In genomic region chr6:149098993-149099392, GRCm38 (mm10) we compare ENCODE assay signal across 19 mouse cellular contexts. TPM values are rescaled to one million over a fixed set of nuclear protein-coding genes. Genes with fewer than 3 reads are reported as not detected.
DNase-seq lines count a peak whose midpoint lies in the region; ATAC-seq and TF ChIP-seq lines count a peak whose summit lies in the region.
"Had no signal": no experiment of that assay in that cellular context is flagged by ENCODE, and none has a peak within 500 bp of the region (broad histone marks: within the 10 kb centered on the region; RNA-seq: fewer than 3 reads in every experiment).

No protein-coding gene starts in this region.

- peaks cover 11% of the 10 kb centered on the region; the same call in 1 of the 2 replicates for H3K4me1 ChIP-seq in heart, postnatal 0 days (ENCODE audit: control insufficient read depth, insufficient read depth)
- H3K4me1 ChIP-seq in heart, embryonic 11.5 days (ENCODE audit: control insufficient read depth, insufficient read depth, low read length), result peaks cover 4% of the 10 kb centered on the region; the same call in 1 of the 2 replicates
- peaks cover 14% of the 10 kb centered on the region for H3K4me1 ChIP-seq in hindbrain, embryonic 13.5 days (replicated peaks)
- H3K4me1 ChIP-seq in liver, embryonic 12.5 days, result no peaks in the 10 kb centered on the region; the same call in 1 of the 2 replicates
- peaks cover 5% of the 10 kb centered on the region; the same call in 1 of the 2 replicates for H3K4me1 ChIP-seq in kidney, embryonic 14.5 days (ENCODE audit: control insufficient read depth, insufficient read depth, low read length)
- H3K4me1 ChIP-seq: lung, embryonic 15.5 days had no signal

- no peaks in the 10 kb centered on the region for H3K27me3 ChIP-seq in heart, postnatal 0 days (ENCODE audit: control insufficient read depth, insufficient read depth, low read length)
- H3K27me3 ChIP-seq in heart, embryonic 11.5 days (ENCODE audit: control insufficient read depth, insufficient read depth, low read length), result no peaks in the 10 kb centered on the region
- H3K27me3 ChIP-seq in hindbrain, embryonic 13.5 days, result no peaks in the 10 kb centered on the region
- H3K27me3 ChIP-seq in liver, embryonic 12.5 days (replicated peaks), result peaks cover 38% of the 10 kb centered on the region
- no peaks in the 10 kb centered on the region for H3K27me3 ChIP-seq in myocyte (ENCODE audit: control insufficient read depth, insufficient read depth, insufficient read length)
- H3K27me3 ChIP-seq in kidney, embryonic 14.5 days (ENCODE audit: control insufficient read depth, insufficient read depth, low read length), result no peaks in the 10 kb centered on the region
- H3K27me3 ChIP-seq: limb, embryonic 12.5 days; lung, embryonic 15.5 days had no signal

- H3K36me3 ChIP-seq in heart, postnatal 0 days (replicated peaks; ENCODE audit: control insufficient read depth, insufficient read depth, low read length), result no peaks in the 10 kb centered on the region
- H3K36me3 ChIP-seq in heart, embryonic 11.5 days (ENCODE audit: control insufficient read depth, insufficient read depth, low read length), result no peaks in the 10 kb centered on the region
- H3K36me3 ChIP-seq in hindbrain, embryonic 13.5 days, result no peaks in the 10 kb centered on the region
- H3K36me3 ChIP-seq in liver, embryonic 12.5 days, result no peaks in the 10 kb centered on the region
- no peaks in the 10 kb centered on the region for H3K36me3 ChIP-seq in myocyte (ENCODE audit: control insufficient read depth, insufficient read depth)
- no peaks in the 10 kb centered on the region for H3K36me3 ChIP-seq in kidney, embryonic 14.5 days (ENCODE audit: control insufficient read depth, insufficient read depth, low read length)
- H3K36me3 ChIP-seq: limb, embryonic 12.5 days; lung, embryonic 15.5 days had no signal

- H3K4me3 ChIP-seq in heart, postnatal 0 days (ENCODE audit: low read depth, low read length), result 0 out of 2 replicates have a peak overlapping the region, but pooled peaks have one; percentile 9
- no peak overlapping the region for H3K4me3 ChIP-seq in heart, embryonic 11.5 days (ENCODE audit: low read depth, low read length)
- no peak overlapping the region for H3K4me3 ChIP-seq in hindbrain, embryonic 13.5 days
- H3K4me3 ChIP-seq in liver, embryonic 12.5 days, result no peak overlapping the region
- H3K4me3 ChIP-seq in myocyte, result peak overlapping the region; percentile 83
- no peak overlapping the region for H3K4me3 ChIP-seq in kidney, embryonic 14.5 days (ENCODE audit: low read length)
- H3K4me3 ChIP-seq: limb, embryonic 12.5 days; lung, embryonic 15.5 days had no signal

- no peak for DNase-seq in heart, postnatal 0 days (ENCODE audit: low spot score)
- no peak for DNase-seq in urinary bladder, adult 18-20 months (ENCODE audit: low spot score in 2 of 2)
- DNase-seq: adrenal gland, postnatal 14 days; cerebellum, postnatal 25 days; gastrocnemius, postnatal 36 days; kidney, postnatal 14 days; right cerebral cortex, postnatal 4 days; thymus, postnatal 4 days had no signal

- TF ChIP-seq CTCF in heart, postnatal 0 days (IDR thresholded peaks at IDR 0.05; ENCODE audit: low read depth), result no peak

- no peak overlapping the region for H3ac ChIP-seq in myocyte (ENCODE audit: control insufficient read depth, insufficient read length)

- no peak overlapping the region for H3K9ac ChIP-seq in heart, postnatal 0 days (replicated peaks; ENCODE audit: low read depth, low read length)
- no peak overlapping the region for H3K9ac ChIP-seq in heart, embryonic 11.5 days (ENCODE audit: low read depth, low read length)
- no peak overlapping the region for H3K9ac ChIP-seq in hindbrain, embryonic 13.5 days
- no peak overlapping the region for H3K9ac ChIP-seq in liver, embryonic 12.5 days
- H3K9ac ChIP-seq in kidney, embryonic 14.5 days (ENCODE audit: low read depth, low read length), result no peak overlapping the region
- H3K9ac ChIP-seq: limb, embryonic 12.5 days; lung, embryonic 15.5 days had no signal

- H3K4me2 ChIP-seq in heart, postnatal 0 days (ENCODE audit: low read depth, low read length), result peak overlapping the region; percentile 83; the same call in 1 of the 2 replicates
- no peak overlapping the region for H3K4me2 ChIP-seq in heart, embryonic 11.5 days
- H3K4me2 ChIP-seq in hindbrain, embryonic 13.5 days, result peak overlapping the region; percentile 64
- H3K4me2 ChIP-seq in liver, embryonic 12.5 days, result peak overlapping the region; percentile 27; the same call in 1 of the 2 replicates
- H3K4me2 ChIP-seq in myocyte (ENCODE audit: low read depth), result peak overlapping the region; percentile 67
- H3K4me2 ChIP-seq in kidney, embryonic 14.5 days (replicated peaks; ENCODE audit: low read depth, low read length), result no peak overlapping the region
- H3K4me2 ChIP-seq: lung, embryonic 15.5 days had no signal

- H3K79me2 ChIP-seq in myocyte (ENCODE audit: control insufficient read depth, insufficient read depth), result peaks cover 45% of the 10 kb centered on the region

- TF ChIP-seq POLR2A in myocyte (IDR thresholded peaks at IDR 0.05; ENCODE audit: insufficient read length, low read depth), result no peak

- ATAC-seq in heart, postnatal 0 days (ENCODE audit: insufficient read depth, low read depth), result no peak
- no peak for ATAC-seq in heart, embryonic 11.5 days (replicated peaks; ENCODE audit: insufficient number of reproducible peaks, low FRiP score, low TSS enrichment)
- ATAC-seq in hindbrain, embryonic 13.5 days (ENCODE audit: low FRiP score), result no peak
- ATAC-seq in liver, embryonic 12.5 days, result no peak
- ATAC-seq in kidney, embryonic 14.5 days (ENCODE audit: low FRiP score, low TSS enrichment), result no peak

- 0 out of 2 replicates have a peak overlapping the region, but pooled peaks have one; percentile 30 for H3K27ac ChIP-seq in heart, postnatal 0 days (ENCODE audit: low read depth)
- H3K27ac ChIP-seq in heart, embryonic 11.5 days (ENCODE audit: low read depth, low read length), result no peak overlapping the region
- no peak overlapping the region for H3K27ac ChIP-seq in hindbrain, embryonic 13.5 days
- no peak overlapping the region for H3K27ac ChIP-seq in liver, embryonic 12.5 days
- no peak overlapping the region for H3K27ac ChIP-seq in kidney, embryonic 14.5 days (ENCODE audit: low read depth, low read length)
- H3K27ac ChIP-seq: limb, embryonic 12.5 days; lung, embryonic 15.5 days had no signal

- TF ChIP-seq EP300 in heart, postnatal 0 days (IDR thresholded peaks at IDR 0.05; ENCODE audit: low read depth), result no peak

- H3K9me3 ChIP-seq in heart, postnatal 0 days (replicated peaks; ENCODE audit: control insufficient read depth, low read length), result no peaks in the 10 kb centered on the region
- H3K9me3 ChIP-seq in heart, embryonic 11.5 days (replicated peaks; ENCODE audit: control insufficient read depth, low read length), result no peaks in the 10 kb centered on the region
- no peaks in the 10 kb centered on the region for H3K9me3 ChIP-seq in hindbrain, embryonic 13.5 days
- no peaks in the 10 kb centered on the region for H3K9me3 ChIP-seq in liver, embryonic 12.5 days (replicated peaks)
- no peaks in the 10 kb centered on the region for H3K9me3 ChIP-seq in kidney, embryonic 14.5 days (ENCODE audit: control insufficient read depth, low read length)
- H3K9me3 ChIP-seq: limb, embryonic 12.5 days; lung, embryonic 15.5 days had no signal

TF ChIP-seq in myocyte, 11 proteins besides CTCF, POLR2A, EP300 and RAD21:
- no peak for TF ChIP-seq TCF12 (IDR thresholded peaks at IDR 0.05; ENCODE audit: insufficient read depth, poor library complexity, severe bottlenecking)
- TF ChIP-seq POLR2AphosphoS2 (IDR thresholded peaks at IDR 0.05; ENCODE audit: insufficient read length, low read depth), result no peak
- no peak for TF ChIP-seq USF1 (IDR thresholded peaks at IDR 0.05; ENCODE audit: low read depth)
- TF ChIP-seq TCF3 (IDR thresholded peaks at IDR 0.05; ENCODE audit: insufficient read length, low read depth), result no peak
- no peak for TF ChIP-seq SRF (IDR thresholded peaks at IDR 0.05; ENCODE audit: control insufficient read depth, insufficient read length, low read depth)

RNA-seq across cellular contexts. Expression of gene Dennd5b, which starts 2.5 kb away (rescaled TPM):
- total RNA-seq in heart, postnatal 0 days (2014; rRNA removed; ENCODE audit: low replicate concordance), result 25.5 and 29.1 TPM in 2 replicates
- 5.4 and 5.6 TPM in 2 replicates for polyA plus RNA-seq in heart, postnatal 0 days (2015; fragmentation: Nextera tagmentation; extraction: Ambion mirVana)
- polyA plus RNA-seq in heart, embryonic 11.5 days (2014; fragmentation: Nextera tagmentation; extraction: Ambion mirVana), result 8.4 and 11.1 TPM in 2 replicates
- polyA plus RNA-seq in hindbrain, embryonic 13.5 days (2015; fragmentation: Nextera tagmentation; extraction: Ambion mirVana), result 16.3 and 16.8 TPM in 2 replicates
- 6.0 and 7.0 TPM in 2 replicates for polyA plus RNA-seq in liver, embryonic 12.5 days (2016; fragmentation: Nextera tagmentation; extraction: Ambion mirVana)
- 3.1 TPM for polyA plus RNA-seq in myocyte (2012; fragmentation: generic; extraction: Trizol)
- polyA plus RNA-seq in kidney, embryonic 14.5 days (2014; fragmentation: Nextera tagmentation; extraction: Ambion mirVana), result 11.8 and 18.1 TPM in 2 replicates

RNA-seq across cellular contexts. Expression of gene Gm10203, which starts 31.0 kb away (rescaled TPM):
- total RNA-seq in heart, postnatal 0 days (2014; rRNA removed; ENCODE audit: low replicate concordance), result not detected in 2 replicates
- not detected in 2 replicates for polyA plus RNA-seq in heart, postnatal 0 days (2015; fragmentation: Nextera tagmentation; extraction: Ambion mirVana)
- polyA plus RNA-seq in heart, embryonic 11.5 days (2014; fragmentation: Nextera tagmentation; extraction: Ambion mirVana), result not detected in 2 replicates
- polyA plus RNA-seq in hindbrain, embryonic 13.5 days (2015; fragmentation: Nextera tagmentation; extraction: Ambion mirVana), result not detected in 2 replicates
- polyA plus RNA-seq in liver, embryonic 12.5 days (2016; fragmentation: Nextera tagmentation; extraction: Ambion mirVana), result not detected in 2 replicates
- not detected for polyA plus RNA-seq in myocyte (2012; fragmentation: generic; extraction: Trizol)
- polyA plus RNA-seq in kidney, embryonic 14.5 days (2014; fragmentation: Nextera tagmentation; extraction: Ambion mirVana), result not detected in 2 replicates
- total RNA-seq: adrenal gland, postnatal 14 days; gastrocnemius, postnatal 36 days; layer of hippocampus, postnatal 25 days; megakaryocyte-erythroid progenitor cell, adult 5-6 weeks had no signal
- polyA plus RNA-seq: embryonic facial prominence, embryonic 11.5 days; limb, embryonic 12.5 days; lung, embryonic 15.5 days; stomach, embryonic 14.5 days had no signal

RNA-seq across cellular contexts. Expression of gene Etfbkmt, which starts 40.7 kb away (rescaled TPM):
- total RNA-seq in heart, postnatal 0 days (2014; rRNA removed; ENCODE audit: low replicate concordance), result 21.8 and 31.7 TPM in 2 replicates
- 19.9 and 22.4 TPM in 2 replicates for polyA plus RNA-seq in heart, postnatal 0 days (2015; fragmentation: Nextera tagmentation; extraction: Ambion mirVana)
- polyA plus RNA-seq in heart, embryonic 11.5 days (2014; fragmentation: Nextera tagmentation; extraction: Ambion mirVana), result 13.8 and 17.9 TPM in 2 replicates
- 7.1 and 7.4 TPM in 2 replicates for polyA plus RNA-seq in hindbrain, embryonic 13.5 days (2015; fragmentation: Nextera tagmentation; extraction: Ambion mirVana)
- polyA plus RNA-seq in liver, embryonic 12.5 days (2016; fragmentation: Nextera tagmentation; extraction: Ambion mirVana), result 11.8 and 12.0 TPM in 2 replicates
- polyA plus RNA-seq in myocyte (2012; fragmentation: generic; extraction: Trizol), result 7.2 TPM
- polyA plus RNA-seq in kidney, embryonic 14.5 days (2014; fragmentation: Nextera tagmentation; extraction: Ambion mirVana), result 20.5 and 23.0 TPM in 2 replicates

Comparison
In these comparisons a context has a peak if more than half of its experiments do, and no peak if none do; other contexts are left out.
1. H3K4me2 ChIP-seq: peak in heart, postnatal 0 days (single experiment), hindbrain, embryonic 13.5 days (single experiment), liver, embryonic 12.5 days (single experiment) and myocyte (single experiment); none in heart, embryonic 11.5 days (single experiment) and kidney, embryonic 14.5 days (single experiment).
2. H3K4me3 ChIP-seq: peak in heart, postnatal 0 days (single experiment) and myocyte (single experiment); none in heart, embryonic 11.5 days (single experiment), hindbrain, embryonic 13.5 days (single experiment), liver, embryonic 12.5 days (single experiment) and kidney, embryonic 14.5 days (single experiment).